Mouse (Mus musculus) layer of hippocampus, postnatal 36 days (tissue): ENCODE results near the gene Nupr1l. TPM values are rescaled to one million over a fixed set of nuclear protein-coding genes. Genes with fewer than 3 reads are reported as not detected.

ENCODE experiments used
- DNase-seq, 2 experiments: peaks; one replicate each; pipeline ENCODE4 v3.0.0; 2022
- total RNA-seq, 2 experiments: library from RNA; stranded (reverse); gene quantifications; 2 replicates each; pipeline ENCODE4 v1.2.3; 2021

Nupr1l gene
- total RNA-seq, 2 experiments from 2014 or later, result 1.9 to 3.8 TPM

DNA sequence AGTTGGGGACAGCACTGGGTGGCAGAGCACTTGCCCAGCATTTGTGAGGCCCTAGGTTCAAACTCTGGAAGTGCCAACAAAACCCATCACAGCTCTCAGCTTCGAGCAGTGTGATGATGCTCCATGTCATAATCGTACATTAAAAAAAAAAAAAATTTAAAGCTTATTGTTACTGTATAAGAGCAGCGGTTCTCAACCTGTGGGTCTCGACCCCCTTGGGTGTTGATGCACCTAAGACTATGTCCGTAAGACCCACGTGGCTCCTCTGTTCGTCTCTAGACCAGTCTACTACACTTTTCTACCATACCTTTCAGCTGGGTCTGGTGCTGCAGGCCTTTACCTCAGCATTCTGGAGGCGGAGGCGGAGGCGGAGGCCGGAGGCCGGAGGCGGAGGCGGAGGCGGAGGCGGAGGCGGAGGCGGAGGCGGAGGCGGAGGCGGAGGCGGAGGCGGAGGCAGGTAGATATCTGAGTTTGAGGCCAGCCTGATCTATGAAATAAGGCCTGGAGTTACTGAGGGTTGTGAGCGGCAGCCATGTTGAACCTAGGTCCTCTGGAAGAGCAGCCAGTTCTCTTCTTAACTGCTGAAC is 9.8 kb downstream of the Nupr1l start:
- no peak for DNase-seq

DNA sequence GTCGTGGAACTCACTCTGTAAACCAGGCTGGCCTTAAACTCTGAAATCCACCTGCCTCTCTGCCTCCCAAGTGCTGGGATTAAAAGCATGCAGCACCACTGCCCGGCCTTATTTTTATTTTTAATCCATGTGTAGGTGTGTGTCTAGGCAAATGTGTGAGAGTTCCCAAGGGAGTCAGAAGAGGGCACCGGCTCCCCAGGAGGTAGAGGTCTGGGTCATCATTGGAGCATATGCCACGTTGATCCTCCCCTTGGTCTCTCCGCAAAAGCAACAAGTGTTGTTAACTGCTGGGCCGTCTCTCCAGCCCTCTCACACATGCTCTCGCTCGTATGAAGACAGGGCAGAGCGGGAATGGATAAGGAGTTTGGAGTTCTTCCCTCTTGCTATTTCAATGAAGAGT is 10.4 kb downstream of the Nupr1l start:
- DNase-seq, result no peak

DNA sequence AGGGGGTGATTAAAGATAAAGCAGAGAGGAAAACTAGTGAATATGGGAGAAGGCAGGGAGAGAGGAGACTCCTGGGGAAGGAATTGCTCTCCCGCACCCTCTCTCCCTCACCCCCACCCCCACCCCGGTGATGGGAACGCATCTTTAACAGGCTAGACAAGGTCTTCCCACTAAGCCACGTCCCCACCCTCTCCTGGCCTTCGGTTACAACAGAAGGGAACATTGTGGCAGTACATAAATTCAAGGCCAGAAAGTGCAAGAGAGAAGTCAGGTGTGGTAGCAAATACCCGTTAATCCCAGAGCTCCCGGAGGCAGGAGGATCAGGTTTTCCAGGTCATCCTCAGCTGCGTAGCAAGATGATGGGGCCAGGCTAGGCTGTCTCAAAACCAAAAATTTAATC is 11.0 kb downstream of the Nupr1l start:
- no peak for DNase-seq

DNA sequence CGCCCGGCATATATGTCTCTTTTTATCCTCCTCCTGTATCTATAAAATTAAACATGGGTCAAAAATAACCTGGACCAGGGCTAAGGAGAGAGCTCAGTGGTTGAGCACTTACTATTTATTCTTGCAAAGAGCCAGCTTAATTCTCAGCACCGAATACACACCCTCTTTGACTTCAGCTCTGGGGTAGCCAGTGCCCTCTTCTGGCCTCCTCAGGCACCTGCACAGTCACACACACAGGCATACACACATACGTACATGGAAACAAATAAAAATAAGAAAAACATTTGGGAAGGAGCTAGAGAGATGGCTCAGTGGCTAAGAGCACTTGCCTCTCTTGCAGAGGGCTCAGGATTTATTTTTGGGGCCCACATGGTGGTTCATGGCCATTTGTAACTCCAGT is 13.6 kb downstream of the Nupr1l start:
- no peak for DNase-seq

DNA sequence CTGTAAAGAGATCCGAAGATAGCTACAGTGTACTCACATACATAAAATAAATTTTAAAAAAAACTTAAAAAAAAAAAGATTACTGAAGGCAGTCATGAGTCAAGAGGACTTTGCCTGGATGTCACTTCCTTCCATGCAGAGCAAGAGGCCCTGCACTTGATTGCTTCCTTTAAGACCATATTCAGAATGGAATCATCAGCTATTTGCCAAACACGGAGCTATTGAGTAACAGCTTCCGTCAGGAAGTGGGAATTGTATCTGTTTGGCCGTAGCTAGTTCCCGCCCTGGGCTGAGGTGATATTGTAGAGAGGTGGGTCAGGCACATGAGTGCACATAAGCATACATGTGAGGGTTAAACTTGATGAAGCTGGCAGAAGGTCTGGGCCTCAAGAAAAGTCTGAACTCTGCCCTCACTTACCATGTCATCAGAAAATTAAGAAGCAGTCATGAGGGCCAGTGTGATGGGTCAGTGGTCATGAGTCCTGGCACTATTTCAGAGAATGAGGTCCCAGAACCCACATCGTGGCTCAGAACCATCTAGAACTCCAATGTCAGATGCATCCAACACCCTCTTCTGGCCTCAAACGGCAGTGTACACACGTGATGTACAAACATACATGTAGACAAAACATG is 16.6 kb downstream of the Nupr1l start:
- DNase-seq, result no peak

DNA sequence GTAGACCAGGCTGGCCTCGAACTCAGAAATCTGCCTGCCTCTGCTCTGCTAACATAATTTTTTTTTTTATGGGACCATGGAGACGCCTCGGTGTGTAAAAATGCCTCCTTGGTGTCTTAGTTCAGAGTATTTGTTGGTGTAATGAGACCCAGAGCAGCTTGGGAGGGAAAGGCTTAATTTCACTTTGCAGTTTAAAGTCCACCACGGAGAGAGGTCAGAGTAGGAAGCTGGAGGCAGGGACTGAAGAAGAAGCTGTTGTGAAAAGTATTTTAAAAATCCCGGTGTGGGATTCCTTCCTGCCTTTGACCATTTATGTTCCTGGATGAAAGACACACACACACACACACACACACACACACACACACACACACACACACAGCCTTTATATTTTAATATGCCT is 17.6 kb downstream of the Nupr1l start:
- DNase-seq, result no peak

DNA sequence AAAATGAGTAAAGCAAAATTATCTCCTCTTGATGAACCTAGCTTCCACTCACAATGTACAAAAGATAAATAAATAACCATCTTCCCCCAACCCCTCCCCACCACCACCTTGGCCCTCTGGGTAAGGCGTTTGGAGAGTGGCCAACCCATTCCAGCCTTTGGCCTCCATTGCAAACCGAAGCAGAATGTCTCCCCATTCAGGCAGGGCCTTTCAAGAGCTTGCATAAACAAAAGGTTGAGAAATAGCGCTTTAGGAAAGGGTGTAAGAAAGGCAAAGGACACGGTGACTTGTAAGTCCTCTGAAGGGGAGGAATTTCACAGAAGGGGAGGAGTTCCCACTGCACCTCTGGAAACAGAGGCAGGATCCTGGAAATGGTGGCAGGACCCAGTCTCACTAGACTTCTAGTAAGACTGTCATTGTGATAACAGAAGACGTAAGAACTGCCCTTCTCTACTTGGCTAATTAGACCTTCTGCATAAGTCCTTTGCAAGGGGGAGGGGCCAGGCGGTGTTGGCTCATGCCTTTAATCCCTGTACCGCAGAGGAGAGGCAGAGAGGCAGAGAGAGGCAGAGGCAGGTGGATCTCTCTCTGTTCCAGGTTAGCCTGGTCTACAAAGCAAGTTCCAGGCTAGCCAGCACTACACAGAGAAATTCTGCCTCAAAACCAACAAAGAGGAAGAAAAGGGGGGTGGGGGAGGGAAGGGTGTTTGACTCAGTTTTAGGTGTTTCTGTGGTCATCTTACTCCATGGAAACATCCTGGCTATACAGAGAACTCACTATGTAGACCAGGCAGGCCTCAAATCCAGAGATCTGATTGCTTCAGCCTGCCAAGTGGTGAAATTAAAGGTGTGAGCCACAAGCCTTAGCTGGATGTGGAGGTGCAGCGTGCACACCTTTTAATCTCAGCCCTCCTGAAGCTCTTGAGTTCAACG is 21.9 kb downstream of the Nupr1l start:
- no peak for DNase-seq

DNA sequence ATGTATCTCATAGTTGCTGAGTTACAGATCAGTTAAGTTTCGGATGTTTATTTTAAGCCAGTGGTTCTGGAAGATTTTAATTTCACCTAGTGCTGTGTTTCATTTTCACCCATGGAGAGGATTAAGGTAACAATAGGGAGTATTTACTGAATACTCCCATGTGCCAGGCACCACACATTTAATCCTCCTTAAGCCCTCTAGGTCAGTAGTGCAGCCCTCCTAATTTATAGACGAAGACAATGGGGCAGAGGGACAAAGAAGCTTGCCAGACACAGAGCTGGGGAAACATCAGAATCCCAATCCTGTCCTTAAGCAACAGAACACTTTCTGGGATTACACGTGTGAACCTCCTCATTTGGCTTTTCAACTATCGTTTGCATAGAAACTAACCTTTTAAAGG is 28.6 kb downstream of the Nupr1l start:
- no peak for DNase-seq

DNA sequence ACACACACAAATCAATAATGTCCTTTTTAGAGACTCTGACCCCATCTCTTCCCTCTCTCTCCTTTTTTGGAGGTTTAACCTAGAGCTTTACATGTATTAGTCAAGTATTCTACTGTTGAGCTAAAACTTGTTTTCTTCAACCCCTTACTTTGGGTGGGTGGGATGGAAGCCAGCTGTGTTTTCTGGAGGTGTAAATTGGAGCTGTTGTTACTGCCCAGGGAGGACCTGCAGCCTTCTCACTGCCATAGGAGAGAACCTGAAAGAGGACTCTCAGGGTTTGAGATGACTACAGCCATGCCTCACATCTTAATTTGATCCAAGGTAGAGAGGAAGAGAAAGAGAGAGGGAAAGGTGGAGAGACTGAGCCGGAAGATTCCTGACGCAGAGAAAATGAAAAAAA is 31.9 kb downstream of the Nupr1l start:
- DNase-seq, result no peak

DNA sequence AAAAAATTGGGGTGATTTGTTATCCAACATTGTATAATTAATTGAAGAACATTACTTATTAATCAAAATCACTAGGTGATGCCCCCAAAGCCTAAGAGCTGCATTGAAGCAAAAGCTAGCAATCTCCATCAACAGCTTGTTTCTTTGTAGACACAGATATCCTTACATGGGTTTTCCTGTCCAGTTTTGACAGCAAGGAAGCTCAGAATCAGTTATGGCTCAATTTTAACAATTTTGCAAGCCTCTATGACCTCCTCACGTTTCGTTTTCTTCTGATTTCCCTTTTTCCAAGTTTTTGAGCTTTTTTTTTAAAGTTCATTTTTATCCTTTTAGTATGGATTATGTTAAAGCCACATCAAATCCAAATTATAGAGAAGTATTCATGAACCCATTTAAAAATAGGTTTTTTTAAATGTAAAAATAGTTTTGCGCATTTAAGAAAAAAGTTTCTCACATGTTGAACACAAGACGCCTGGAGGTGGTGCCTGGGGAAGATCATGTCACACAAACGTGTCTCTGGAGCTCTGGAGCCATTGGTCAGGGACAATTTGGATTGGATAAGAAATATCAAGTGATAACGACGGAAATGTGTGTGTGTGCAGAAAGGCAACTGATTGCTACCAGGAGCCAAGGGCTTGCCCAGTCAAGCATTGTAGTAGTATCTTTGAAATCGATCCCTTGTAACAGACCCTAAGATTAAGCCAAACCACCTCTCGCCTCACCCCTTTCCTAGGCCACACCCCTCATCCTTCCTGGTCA is 32.6 kb downstream of the Nupr1l start:
- DNase-seq, result no peak

DNA sequence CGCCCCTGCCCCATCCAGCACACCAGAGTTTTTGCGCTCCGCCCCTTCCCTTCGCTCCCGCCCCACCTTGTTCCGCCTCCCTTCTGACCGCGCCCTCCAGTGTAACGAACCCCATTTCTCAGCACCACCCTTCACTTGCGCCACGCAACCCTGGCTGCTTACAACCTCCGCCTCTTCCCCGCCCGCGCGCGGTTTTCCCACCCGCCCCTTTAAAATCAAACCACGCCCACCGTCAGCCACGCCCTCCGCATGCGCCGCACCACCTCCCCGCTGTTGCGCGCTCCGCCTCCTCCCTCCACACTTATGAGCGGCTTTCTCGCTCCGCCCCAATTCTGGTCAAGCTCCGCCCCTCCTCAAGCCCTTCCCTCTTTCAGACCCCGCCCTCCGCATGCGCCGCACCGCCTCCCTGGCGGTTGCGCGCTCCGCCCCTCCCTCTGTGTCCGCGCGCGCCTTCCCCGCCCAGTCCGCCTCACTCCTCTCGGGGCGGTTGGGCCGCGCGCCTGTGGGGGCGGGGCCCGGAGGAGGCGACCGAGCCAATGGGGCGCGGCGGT is 33.2 kb downstream of the Nupr1l start, which contains the start of gene Vkorc1l1:
Gene Vkorc1l1 (plus strand): TSS at position 476 of the 551 bp plus-strand sequence.
- DNase-seq, result peak; percentile 98

DNA sequence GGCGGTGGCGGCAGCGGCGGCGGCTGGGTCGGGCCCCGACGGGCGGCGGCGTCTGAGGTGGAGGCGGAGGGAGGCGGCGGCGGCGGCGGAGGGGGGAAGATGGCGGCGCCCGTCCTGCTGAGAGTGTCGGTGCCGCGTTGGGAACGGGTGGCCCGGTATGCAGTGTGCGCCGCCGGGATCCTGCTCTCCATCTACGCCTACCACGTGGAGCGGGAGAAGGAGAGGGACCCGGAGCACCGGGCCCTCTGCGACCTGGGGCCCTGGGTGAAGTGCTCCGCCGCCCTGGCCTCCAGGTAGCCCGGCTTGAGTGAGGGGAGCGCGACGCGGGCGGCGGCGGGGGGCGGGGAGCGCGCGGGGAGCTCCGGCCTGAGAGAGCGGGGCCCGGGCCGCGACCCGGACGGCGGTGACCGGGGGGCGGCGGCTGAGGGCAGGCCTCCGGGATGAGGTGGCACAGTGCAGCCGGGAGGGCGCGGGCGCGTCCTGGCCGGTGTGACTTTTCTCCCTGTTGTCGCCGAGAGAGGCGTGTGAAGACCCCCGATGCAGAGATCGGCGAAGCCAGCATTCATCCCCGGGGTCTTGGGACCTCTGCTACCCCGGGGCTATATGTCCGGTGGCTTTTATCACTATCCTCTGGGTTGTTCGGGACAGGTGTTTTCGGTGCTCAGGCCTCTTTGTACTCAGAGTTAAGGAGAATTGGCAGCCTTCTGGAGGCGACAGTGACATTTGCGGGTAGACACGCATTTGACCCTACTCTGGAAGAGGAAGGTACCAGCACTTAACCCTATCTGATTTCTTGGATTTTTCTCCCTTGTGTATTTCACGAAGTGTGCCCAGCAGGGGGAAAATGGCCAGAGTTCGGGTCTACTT is 34.0 kb downstream of the Nupr1l start:
- DNase-seq, result peak; percentile 18 to 28

DNA sequence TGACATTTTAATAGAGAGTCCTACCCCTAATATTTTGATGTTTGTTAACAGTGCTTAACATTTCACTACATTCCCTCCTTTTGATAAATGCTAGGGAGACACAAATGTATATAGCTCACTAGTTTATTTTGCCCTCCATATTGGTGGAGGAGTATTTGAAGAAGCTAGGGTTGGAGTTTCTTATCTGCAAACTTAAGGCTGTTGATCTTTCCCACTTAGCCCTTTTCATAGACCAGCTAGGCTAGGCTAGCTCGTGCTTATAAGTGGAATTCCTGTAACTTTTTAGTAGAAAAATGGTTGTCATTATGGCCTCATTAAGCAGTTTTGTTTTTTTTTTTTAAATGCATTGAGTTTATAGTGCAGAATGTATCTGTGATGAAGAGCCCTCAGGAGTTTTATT is 35.1 kb downstream of the Nupr1l start:
- no peak for DNase-seq

DNA sequence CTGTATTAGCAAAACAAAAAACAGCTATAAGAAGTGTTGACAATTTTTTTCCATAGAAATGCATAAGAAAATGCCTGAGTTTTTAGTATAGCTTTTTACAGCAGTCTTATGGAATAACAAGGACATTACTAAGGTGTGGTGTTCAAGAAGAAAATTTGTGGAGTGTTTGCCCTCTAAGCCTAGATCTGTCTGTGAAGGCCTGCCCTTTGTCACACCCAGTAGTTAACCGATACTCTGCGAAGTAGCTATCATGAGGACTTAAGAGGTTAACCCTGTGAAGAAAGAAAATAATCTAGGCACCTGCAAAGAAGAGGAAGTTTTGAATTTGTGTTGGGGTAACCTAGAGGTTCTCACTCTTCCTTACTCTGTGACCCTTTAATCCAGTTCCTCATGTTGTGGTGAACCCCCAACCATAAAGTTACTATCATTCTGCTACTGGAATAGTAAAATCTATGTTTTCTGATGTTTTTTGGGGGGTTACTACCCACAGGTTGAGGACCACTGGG is 39.2 kb downstream of the Nupr1l start:
- no peak for DNase-seq

DNA sequence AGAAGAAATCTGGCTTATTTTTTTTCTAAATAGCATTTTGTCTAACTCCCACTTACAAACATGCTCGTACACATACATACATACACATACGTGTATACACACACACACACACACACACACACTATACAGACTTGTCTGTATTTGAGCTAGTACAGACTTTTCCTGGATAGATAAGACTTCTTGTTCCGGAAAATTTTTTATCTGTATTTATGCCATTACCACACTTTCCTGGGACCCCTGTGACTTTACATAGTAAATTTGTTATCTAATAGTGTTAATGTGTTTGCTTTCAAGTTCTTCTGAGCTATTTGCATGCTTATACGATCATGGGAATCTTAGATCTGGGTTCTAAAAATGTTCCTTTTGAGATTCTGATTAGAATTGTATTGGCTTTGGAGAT is 43.8 kb downstream of the Nupr1l start:
- DNase-seq, result no peak

DNA sequence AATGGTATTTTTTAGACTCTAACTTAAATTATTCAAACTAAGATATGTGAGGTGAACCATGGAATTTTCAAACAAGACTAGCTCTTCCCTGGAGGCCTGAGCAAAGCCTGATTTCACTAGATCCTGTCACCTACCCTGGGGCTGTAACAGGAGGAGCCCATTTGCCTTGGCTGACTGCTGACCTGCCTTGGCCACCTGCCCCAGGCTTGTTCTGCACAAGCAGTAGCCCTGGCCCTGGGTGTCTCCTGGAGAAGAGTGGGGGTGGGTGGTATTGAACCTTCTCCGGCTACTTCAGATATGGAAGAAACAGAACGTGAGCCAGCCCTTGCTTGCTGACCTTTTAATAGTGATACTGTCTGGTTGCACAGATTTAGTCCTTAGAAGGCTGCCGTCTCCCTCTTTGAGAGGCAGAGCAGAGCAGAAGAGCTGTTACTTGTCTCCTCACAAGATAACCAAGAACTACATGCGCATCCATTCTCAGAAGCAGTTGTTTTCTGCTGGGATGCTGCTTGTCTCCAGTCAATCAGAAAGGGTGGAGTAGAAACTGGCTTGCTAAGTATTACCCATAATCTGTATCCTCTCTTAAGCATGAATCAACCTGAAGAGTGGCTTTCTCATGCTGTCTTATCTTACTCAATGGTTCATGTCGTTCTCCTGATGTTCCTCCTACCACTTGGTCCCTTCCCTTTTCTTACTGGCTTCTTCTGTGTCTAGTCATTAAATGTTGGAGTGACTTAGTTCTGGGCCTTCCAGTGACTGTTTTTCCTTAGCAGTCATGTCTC is 46.3 kb downstream of the Nupr1l start:
- no peak for DNase-seq

DNA sequence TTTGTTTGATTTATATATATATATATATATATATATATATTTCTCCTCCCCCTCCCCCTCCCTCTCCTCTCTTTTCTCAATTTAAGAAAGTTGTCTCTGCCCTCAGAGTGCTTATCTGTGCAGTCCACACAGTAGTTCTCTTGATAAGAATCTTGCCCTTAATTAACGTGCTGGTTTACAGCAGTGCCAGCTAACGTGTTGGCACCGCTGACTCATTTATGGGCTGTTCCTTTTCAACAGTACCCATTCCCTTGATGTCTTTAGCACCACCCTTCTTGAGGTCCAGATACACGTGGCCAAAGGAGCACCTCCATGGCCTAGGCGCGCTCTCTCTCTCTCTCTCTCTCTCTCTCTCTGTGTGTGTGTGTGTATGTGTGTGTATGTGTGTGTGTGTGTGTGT is 47.5 kb downstream of the Nupr1l start:
- DNase-seq, result no peak

DNA sequence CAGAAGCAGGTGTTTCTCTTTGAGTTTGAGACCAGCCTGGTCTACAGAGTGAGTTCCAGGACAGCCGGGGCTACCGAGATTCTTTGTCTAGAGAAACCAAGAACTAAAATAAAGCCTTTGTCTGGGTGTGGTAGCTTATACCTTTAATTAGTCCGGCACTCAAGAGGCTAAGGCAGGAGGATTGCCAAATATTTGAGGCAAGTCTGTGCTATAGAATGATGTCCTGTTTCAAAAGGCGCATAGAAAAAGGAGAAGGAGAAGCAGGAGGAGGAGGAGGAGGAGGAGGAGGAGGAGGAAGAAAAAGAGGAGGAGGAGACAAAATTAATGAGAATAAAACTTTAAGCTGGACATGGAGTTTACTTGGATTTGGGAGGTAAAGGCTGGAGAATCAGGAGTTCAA is 54.9 kb downstream of the Nupr1l start:
- DNase-seq, result no peak
